Mouse (Mus musculus): ENCODE results near the gene Lin54.
A peak's percentile ranks its signal among the peaks of the same experiment; 100 is the strongest.

Lin54 gene

GRCm38 (mm10) chr5:100500458-100500961 lies at the start of gene Lin54:
Gene Lin54 (minus strand): TSS chr5:100500639.
- DNase-seq, result peak; percentile 96

DNA sequence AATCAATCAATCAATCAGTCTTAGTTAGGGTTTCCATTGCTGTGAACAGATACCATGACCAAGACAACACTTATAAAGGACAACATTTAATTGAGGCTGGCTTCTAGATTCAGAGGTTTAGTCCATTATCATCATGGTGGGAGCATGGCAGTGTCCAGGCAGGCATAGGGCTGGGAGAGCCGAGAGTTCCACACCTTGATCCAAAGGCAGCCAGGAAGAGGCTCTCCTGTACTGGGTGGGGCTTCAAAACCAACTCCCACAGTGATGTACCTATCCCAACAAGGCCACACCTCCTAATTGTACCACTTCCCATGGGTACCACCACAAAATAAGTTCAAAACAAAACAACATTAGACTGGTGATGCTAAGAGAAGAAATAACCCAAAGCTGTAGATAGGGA lies 49.7 kb upstream of the Lin54 start:
- DNase-seq, result no peak

DNA sequence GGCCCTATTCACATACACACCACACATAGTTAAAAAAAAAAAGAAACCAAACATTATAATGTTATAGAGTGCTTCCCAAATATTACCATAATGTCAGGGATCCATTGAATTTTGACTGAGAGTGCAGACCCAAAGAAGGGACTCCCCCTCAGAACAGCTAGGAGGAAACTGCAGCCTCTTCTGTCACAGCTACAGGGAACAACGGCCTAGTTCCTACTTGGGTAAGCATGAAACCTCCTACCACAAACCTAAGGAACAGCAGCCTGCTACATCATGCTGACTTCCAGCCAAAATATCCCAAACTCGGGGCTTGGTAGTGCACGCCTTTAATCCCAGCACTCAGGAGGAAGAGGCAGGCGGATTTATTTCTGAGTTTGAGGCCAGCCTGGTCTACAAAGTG lies 48.9 kb upstream of the Lin54 start:
- no peak for DNase-seq

GRCm38 (mm10) chr5:100548236-100548635 lies 47.8 kb upstream of the Lin54 start:
- no peak for DNase-seq

DNA sequence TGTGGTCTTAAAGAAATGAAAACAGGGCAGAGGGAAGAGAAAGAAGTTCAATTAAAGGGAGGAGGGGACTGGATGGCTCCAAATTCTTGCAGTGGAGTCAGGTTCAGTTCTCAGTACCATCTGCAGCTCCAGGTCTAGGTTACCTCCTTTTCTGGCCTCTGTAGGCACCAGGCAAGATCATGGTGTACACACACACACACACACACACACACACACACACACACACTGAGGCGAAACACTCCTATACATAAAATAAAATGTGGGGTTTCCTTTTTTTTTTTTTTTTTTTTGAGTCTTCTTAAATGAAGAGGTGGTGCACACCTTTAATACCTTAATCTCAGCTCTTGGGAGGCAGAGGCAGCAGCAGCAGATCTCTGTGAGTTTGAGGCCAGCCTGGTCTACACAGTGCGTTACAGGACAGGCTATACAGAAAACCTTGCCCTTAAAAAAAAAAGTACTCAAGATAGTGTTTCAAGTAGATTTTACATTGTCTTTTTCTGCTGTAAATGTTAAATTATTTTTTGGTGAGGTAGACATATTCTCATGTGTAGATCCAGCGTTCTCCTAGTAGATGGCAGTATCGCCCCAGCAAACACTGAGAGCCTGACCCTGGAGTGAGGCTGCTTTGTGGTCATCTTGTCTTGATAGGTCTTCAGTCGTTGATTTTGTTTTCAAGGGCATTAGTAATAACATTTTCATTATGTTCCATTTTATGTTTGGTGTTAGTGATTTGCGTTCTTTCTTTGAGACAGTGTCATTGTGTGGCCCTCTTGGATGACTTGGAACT lies 46.0 kb upstream of the Lin54 start:
- no peak for DNase-seq

- peak; percentile 61 for DNase-seq
These were observed 36.2 kb upstream of the Lin54 start for GRCm38 (mm10) chr5:100536638-100537037.

GRCm38 (mm10) chr5:100535826-100536225 lies 35.4 kb upstream of the Lin54 start:
- no peak for DNase-seq

DNA sequence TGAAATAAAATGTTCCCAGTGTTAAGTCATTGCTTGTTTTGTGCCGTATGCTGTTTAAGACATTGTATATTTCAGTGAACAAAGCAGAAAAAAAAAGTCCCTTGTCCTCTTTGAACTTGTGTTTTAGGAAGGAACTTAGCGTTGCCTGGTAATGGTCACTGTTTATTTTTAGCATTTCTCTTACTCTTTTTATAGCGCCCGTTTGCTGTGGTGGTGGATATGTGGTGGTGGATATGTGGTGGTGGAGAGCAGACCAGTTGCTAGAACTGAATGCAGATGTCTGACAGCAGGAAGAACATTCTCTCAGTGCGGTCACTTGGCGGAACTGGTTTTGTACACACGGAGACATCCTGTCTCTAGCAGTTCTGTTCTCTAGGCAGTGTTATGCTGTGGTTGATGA lies 25.7 kb upstream of the Lin54 start:
- no peak for DNase-seq

DNA sequence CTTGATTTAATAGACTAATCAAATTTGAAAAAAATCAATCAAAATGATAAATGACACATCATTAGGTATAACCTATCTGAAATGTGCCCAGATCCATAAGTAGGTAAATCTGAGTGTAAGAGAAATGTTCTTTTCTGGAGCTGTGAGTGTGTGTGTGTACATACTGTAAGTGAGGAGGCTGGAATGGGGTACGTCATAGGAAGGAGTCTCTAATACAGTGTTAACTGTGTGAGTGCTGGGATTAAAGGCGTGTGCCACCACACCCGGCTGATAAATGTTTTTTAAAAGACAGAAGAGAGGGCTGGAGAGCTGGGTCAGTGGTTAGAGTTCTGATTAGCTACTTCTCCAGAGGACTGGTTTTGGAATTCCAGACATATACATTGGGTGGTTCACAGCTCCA lies 25.2 kb upstream of the Lin54 start:
- DNase-seq, result no peak

DNA sequence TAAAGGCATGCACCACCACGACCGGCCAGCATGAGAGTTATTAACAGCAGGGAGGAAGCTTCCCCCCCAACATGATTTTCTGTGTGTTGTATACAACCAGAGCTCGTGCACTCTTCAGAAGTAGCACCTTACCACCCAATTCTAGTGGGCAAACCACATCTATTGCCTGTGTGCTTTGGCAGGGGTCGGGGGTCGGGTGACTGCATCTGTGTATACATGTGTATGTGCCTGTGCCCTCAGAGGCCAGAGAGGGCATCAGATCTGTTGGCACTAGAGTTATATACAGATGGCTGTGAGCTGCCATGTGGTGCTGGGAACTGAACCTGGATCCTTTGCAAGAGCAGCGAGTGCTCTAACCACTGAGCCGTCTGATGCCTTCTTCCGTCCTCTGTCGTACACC lies 24.5 kb upstream of the Lin54 start:
- no peak for DNase-seq

DNA sequence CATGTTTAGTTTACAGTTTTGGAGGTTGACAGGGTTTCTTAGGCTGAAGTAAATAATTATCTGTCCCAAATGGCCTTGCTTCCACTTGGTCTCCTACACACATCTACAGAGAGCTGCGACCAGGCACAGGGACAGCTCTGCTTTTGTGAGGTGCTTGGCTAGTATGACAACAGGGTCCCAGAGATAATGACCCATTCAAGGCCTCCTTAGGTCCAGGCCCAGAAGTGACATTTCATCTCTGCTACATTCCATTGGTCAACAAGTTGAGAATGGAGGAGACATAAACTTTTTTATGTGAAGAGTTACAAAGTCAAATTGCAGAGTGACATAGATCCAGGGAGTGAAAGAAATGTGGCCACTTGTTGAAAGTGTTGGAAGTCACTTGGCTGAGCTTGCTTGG lies 22.9 kb upstream of the Lin54 start:
- no peak for DNase-seq

DNA sequence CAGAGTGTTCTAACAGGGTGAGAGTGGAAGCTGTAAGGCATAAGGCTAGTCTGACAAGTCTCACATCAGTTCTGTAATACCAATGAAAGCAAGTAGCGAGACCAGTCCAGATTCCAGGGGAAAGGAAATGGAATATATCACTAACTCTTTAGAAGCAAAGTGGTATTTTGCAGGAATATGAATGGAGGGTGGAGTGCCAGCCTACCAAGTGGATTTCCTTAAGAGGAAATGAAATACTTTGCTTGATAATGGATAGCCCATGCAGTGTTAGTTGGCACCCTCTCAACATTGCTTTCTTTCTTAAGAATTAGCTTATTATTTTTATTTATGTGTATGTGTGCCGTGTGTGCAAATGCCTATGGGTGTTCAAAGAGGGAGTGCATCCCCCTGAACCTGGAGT lies 19.8 kb upstream of the Lin54 start:
- DNase-seq, result no peak

DNA sequence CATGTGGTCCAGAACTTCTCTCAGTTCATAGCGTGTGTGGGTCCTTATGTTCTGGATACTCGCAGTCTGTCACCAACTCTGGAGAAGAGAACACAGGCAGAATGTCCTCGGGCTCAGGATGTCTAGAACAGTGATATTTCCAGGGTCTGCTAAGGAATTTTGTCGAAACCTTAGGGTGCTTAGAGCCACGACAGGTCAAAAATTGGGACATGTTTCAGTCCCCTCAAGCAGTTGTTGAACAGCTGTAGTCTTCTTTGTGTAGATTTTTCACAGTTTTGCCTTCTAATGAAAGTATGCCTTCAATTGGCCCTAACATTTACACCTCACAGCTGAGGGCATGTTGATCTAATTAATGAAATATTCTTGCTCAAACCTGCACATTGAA lies 18.6 kb upstream of the Lin54 start:
- no peak for DNase-seq

DNA sequence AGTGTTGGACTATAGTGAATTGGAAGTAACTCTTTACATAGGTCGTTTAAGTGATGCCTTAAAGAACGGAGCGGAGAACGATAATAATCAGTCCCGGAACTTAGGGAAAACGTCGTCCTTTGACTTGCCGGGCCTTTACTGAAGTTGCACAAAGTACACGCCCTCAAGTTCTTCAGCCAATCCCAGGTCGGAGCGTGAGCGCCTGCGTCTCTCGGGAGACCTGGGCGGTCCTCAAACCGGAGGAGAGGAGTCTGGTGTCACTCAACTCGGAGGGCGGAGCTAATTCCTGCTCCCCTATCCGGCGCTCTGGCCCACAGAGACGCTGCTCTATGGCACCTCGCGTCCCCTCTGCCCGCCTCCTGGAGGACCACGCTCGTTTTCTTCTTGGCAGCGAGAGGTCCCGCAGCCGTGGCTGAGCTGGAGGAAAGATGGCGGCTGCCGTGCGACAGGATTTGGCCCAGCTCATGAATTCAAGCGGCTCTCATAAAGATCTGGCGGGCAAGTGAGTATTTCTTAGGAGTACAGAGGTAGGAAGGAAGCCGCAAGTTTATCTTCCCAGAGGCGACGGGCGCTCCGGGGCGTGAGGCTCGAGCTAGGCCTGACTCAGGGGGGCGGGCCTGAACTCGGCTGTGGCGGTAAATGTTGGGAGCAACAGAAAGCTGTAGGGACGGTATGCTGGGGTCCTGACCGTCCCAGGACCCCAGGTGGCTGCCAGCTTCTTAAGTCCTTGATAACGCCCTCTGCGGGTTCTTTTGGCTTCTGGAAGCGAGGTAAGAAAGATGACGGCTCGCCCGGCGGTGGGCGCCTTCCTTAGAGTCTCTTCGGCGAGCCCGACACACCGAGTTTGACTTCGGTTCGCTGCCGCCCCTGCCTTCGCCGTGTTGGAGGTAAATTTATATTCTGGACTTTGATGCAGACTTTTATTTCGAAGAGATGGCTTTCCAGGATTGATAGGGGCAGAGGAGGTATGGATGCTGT lies 17.9 kb upstream of the Lin54 start, which contains the start of gene Cops4:
Gene Cops4, plus strand, starts transcription at position 261 of the 978 bp plus-strand sequence.
- DNase-seq, result peak; percentile 100

- no peak for DNase-seq
These were observed 12.1 kb upstream of the Lin54 start for GRCm38 (mm10) chr5:100512576-100512975.

DNA sequence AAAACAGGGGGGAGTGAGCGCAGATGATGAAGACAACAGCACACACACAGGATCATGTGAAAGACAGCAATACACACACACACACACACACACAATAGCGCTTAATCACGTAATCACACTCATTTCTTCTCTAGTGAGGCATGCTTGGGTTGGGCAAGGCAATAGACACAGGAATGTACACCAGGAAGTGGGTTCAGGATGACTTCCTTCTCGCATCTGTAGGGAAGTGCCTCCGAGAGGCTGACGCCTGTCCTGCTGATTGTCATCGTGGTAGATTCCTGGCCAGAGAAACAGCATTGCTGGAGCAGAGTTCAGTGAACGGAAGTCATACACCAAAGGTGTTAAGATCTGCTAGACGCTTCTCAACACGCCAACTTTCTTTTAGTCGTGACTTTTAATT lies 8.8 kb upstream of the Lin54 start:
- no peak for DNase-seq

- no peak for DNase-seq
These were observed 828 bp upstream of the Lin54 start for GRCm38 (mm10) chr5:100501267-100501666.

DNA sequence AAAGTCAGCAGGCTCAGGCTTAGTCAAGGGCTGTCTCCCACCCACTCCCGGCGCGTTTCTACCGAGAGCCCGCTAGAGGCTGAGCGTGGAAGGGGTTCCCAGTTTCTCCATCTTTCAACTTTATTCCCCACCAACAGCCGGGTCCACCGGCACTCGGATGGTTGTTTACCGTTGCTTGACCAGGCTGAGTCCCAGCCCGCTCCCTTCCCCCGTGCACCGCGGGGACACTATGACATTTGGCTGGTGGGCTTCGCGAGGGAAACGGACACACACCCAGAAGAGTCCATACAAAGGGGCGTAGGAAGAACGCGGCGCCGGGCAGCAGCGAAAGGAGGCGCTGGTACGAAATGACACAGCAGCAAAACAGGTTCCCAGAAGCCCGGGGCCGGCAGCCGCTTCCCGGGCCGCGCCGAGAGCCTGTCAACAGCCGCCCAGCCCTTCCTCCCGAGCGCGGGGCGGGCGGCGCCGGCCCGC lies 571 bp downstream of the Lin54 start:
- DNase-seq, result peak; percentile 72

DNA sequence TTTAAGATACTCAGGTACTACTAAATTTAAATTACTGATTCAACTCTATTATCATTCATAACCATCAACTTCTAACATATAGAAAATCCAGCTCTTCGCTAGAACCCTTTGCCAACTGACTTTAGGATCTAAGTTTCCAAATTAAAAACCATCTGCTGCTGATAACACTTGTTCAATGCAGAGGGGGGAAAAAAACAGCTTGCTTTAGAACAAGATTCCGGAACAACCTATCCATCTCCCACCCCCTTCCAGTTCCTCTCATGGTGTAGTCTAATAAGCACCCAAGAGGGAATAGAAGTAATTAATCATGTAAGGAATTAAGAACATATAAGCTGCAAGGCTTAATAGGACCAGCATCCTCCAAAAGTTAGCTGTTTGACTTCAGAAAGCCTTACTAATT lies 1.2 kb downstream of the Lin54 start:
- no peak for DNase-seq

DNA sequence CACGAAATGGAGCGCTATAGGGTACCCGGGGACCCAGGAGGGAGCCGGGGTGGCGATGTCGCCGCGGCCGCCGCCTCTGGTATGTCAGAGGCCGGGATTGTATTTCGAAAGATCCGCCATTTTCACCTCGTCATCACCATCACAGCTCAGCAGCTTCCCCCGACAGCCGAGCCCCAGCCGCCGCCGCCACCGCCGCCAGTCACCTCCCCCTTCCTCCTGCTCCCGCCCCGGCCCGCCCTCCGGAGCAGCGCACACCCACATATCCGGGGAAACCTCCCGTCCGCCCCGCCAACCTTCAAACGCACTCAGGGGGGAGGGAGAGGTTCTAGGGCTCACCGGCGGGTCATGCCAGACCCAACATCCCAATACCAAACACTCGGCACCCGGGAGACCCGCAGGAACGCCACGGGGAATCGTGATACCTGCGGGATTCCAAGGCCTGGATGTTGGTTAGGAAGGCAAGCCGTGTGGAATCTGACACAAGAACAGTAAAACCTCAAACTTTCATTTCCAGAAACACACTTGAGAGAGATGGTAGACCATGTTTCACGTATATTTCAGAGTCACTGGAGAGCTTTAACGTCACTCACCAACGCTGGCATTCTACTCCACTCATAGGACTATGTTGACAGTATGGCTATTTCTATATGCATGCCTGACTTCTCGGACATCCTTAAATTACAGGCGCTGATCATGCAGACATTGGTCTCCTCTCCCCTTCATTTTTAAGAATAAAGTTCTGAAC lies 1.8 kb downstream of the Lin54 start:
- DNase-seq, result peak; percentile 83

DNA sequence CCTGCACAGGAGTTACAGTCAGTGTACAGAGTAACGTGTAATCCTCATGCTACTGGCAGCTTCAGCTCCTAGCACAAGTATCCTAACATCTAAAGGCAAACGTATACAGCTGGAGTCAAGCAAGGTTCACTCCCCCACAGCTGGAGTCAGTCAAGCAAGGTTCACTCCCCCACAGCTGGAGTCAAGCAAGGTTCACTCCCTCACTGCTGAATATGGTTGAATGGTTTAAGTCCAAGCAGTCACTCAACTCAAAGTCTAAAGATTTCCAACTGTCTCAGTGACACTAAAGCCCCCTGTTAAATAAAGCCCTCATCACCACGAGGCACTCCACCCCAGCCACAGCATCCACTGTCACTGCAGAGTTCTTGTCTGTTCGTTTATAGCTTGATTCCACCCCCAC lies 8.7 kb downstream of the Lin54 start:
- no peak for DNase-seq

GRCm38 (mm10) chr5:100489340-100489739 lies 11.1 kb downstream of the Lin54 start:
- DNase-seq, result no peak

DNA sequence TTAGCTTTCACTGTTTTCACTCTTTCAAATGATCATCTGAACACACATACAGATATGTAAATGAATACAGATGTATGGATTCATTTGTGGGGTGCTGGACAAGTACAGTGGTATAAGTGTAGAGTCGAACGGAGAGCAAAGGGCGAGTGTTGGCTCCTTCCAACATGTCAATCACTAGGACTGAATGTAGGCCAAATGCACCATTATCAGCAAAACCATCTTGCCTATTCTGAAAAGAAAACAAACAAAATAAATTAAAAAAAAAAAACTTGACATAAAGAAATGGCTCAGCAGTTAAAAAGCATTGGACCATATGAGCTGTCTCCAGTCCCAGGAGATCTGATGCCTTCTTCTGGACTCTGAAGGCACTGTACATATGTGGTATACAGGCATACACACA lies 12.2 kb downstream of the Lin54 start:
- DNase-seq, result no peak

Data from embryo, embryonic 11 days (tissue).